Mouse (Mus musculus) limb, embryonic 13.5 days (tissue): ENCODE data around the gene Bin2. TPM values are rescaled to one million over a fixed set of nuclear protein-coding genes. Genes with fewer than 3 reads are reported as not detected.

Experiments
- ATAC-seq: fragments of 200-750 bp; cut with Nextera tagmentation; 2 replicates; pipeline ENCODE4 v1.8.0; 2017; ENCODE audit warnings: low read depth, moderate number of reproducible peaks, moderate TSS enrichment; ENCODE audit not compliant: low FRiP score
- H3K27ac ChIP-seq: fragments of 300-500 bp; sonication (generic); 2 replicates; pipeline ENCODE4 v1.5.1; 2015; ENCODE audit warnings: inconsistent platforms, mild to moderate bottlenecking, moderate library complexity
- H3K27me3 ChIP-seq: fragments of 300-500 bp; sonication (generic); 2 replicates; pipeline ENCODE4 v1.6.1; 2015; ENCODE audit warnings: mild to moderate bottlenecking, inconsistent platforms
- H3K36me3 ChIP-seq: fragments of 300-500 bp; sonication (generic); 2 replicates; pipeline ENCODE4 v1.6.1; 2015; ENCODE audit warnings: inconsistent platforms, mild to moderate bottlenecking, moderate library complexity
- H3K4me1 ChIP-seq: fragments of 300-500 bp; sonication (generic); 2 replicates; pipeline ENCODE4 v1.6.1; 2015; ENCODE audit warnings: inconsistent platforms
- H3K4me2 ChIP-seq: fragments of 300-500 bp; sonication (generic); replicated peaks from 2 replicates; pipeline ENCODE4 v1.6.1; 2015; ENCODE audit warnings: inconsistent platforms, mild to moderate bottlenecking, moderate library complexity
- H3K4me3 ChIP-seq: fragments of 300-500 bp; sonication (generic); 2 replicates; pipeline ENCODE4 v1.5.1; 2015; ENCODE audit warnings: moderate library complexity, mild to moderate bottlenecking, inconsistent platforms
- H3K9ac ChIP-seq: fragments of 300-500 bp; sonication (generic); 2 replicates; pipeline ENCODE4 v1.6.1; 2015; ENCODE audit warnings: mild to moderate bottlenecking, inconsistent platforms
- H3K9me3 ChIP-seq: fragments of 300-500 bp; sonication (generic); 2 replicates; pipeline ENCODE4 v1.6.1; 2016; ENCODE audit warnings: inconsistent platforms
- WGBS: fragments of 180-500 bp; shearing (Covaris S2); methylation state at CpG from one replicate; pipeline ENCODE4 v1.1.7; 2015; 5-methylcytosine and 5-hydroxymethylcytosine counted together
- polyA plus RNA-seq: library from polyadenylated mRNA; unstranded; fragments of >200 nt; fragmentation: Nextera tagmentation; extraction: Ambion mirVana; gene quantifications from 2 replicates; pipeline ENCODE4 v1.2.1, GENCODE M21; 2015

Gene Bin2
- polyA plus RNA-seq, 1 experiment from 2014 or later: 2.4 TPM

GRCm38 (mm10) chr15:100680381-100680780 lies 11.0 kb upstream of the Bin2 start:
- ATAC-seq: no peak
- no peak overlapping the region for H3K9ac ChIP-seq
- H3K4me1 ChIP-seq: no peaks in the 10 kb centered on the region; the same call in 1 of the 2 replicates
- H3K27ac ChIP-seq: no peak overlapping the region
- WGBS: 44% methylated on average over 3 of the region's 3 CpGs
- H3K27me3 ChIP-seq: peaks cover 3% of the 10 kb centered on the region
- no peak overlapping the region for H3K4me3 ChIP-seq
- H3K9me3 ChIP-seq: no peaks in the 10 kb centered on the region
- no peak overlapping the region for H3K4me2 ChIP-seq
- no peaks in the 10 kb centered on the region for H3K36me3 ChIP-seq

- WGBS: 89% methylated on average over 14 of the region's 14 CpGs
- H3K9me3 ChIP-seq: no peaks in the 10 kb centered on the region
- no peaks in the 10 kb centered on the region for H3K36me3 ChIP-seq
- ATAC-seq: no peak
- no peak overlapping the region for H3K4me3 ChIP-seq
- no peaks in the 10 kb centered on the region; the same call in 1 of the 2 replicates for H3K4me1 ChIP-seq
- H3K4me2 ChIP-seq: no peak overlapping the region
- no peak overlapping the region for H3K27ac ChIP-seq
- H3K9ac ChIP-seq: no peak overlapping the region
- H3K27me3 ChIP-seq: no peaks in the 10 kb centered on the region
Observed at GRCm38 (mm10) chr15:100679005-100679404, 9.7 kb upstream of the Bin2 start.

- ATAC-seq: no peak
- H3K36me3 ChIP-seq: no peaks in the 10 kb centered on the region
Observed at GRCm38 (mm10) chr15:100678581-100678980, 9.2 kb upstream of the Bin2 start.

GRCm38 (mm10) chr15:100677675-100678074 lies 8.3 kb upstream of the Bin2 start:
- Histone ChIP-seq H3K9me3 (no peaks in the 10 kb centered on the region), H3K27ac (no peak overlapping the region), H3K27me3 (no peaks in the 10 kb centered on the region), H3K4me3 (no peak overlapping the region), H3K36me3 (no peaks in the 10 kb centered on the region), H3K9ac (no peak overlapping the region), H3K4me1 (no peaks in the 10 kb centered on the region; the same call in 1 of the 2 replicates), H3K4me2 (no peak overlapping the region)
- no peak for ATAC-seq
- 96% methylated on average over 8 of the region's 8 CpGs for WGBS

More at GRCm38 (mm10) chr15:100678581-100678980, 9.2 kb upstream of the Bin2 start:
- Histone ChIP-seq H3K4me3 (no peak overlapping the region), H3K27me3 (no peaks in the 10 kb centered on the region), H3K27ac (no peak overlapping the region), H3K9me3 (no peaks in the 10 kb centered on the region), H3K4me1 (no peaks in the 10 kb centered on the region; the same call in 1 of the 2 replicates), H3K4me2 (no peak overlapping the region), H3K9ac (no peak overlapping the region)
- WGBS: 81% methylated on average over 12 of the region's 12 CpGs

- H3K9ac ChIP-seq: no peak overlapping the region
- 94% methylated on average over 1 of the region's 1 CpGs for whole genome bisulfite sequencing
Observed at GRCm38 (mm10) chr15:100676521-100676920, 7.2 kb upstream of the Bin2 start.

GRCm38 (mm10) chr15:100675486-100675885 lies 6.1 kb upstream of the Bin2 start:
- no peaks in the 10 kb centered on the region for H3K9me3 ChIP-seq
- ATAC-seq: no peak
- H3K9ac ChIP-seq: no peak overlapping the region
- H3K4me3 ChIP-seq: no peak overlapping the region
- no peak overlapping the region for H3K27ac ChIP-seq
- H3K4me2 ChIP-seq: no peak overlapping the region
- no peaks in the 10 kb centered on the region for H3K36me3 ChIP-seq
- H3K4me1 ChIP-seq: no peaks in the 10 kb centered on the region
- WGBS: 52% methylated on average over 3 of the region's 3 CpGs
- H3K27me3 ChIP-seq: no peaks in the 10 kb centered on the region

More at GRCm38 (mm10) chr15:100676521-100676920, 7.2 kb upstream of the Bin2 start:
- Histone ChIP-seq H3K4me3 (no peak overlapping the region), H3K36me3 (no peaks in the 10 kb centered on the region), H3K27ac (no peak overlapping the region), H3K27me3 (no peaks in the 10 kb centered on the region), H3K4me1 (no peaks in the 10 kb centered on the region; the same call in 1 of the 2 replicates), H3K9me3 (no peaks in the 10 kb centered on the region), H3K4me2 (no peak overlapping the region)
- no peak for ATAC-seq

- H3K9ac ChIP-seq: no peak overlapping the region
- ATAC-seq: no peak
- H3K36me3 ChIP-seq: no peaks in the 10 kb centered on the region
- no peak overlapping the region for H3K4me3 ChIP-seq
- H3K27ac ChIP-seq: no peak overlapping the region
- no peak overlapping the region for H3K4me2 ChIP-seq
- H3K9me3 ChIP-seq: no peaks in the 10 kb centered on the region
- H3K27me3 ChIP-seq: no peaks in the 10 kb centered on the region
- WGBS: 90% methylated on average over 10 of the region's 10 CpGs
- no peaks in the 10 kb centered on the region for H3K4me1 ChIP-seq
Observed at GRCm38 (mm10) chr15:100674566-100674965, 5.2 kb upstream of the Bin2 start.

GRCm38 (mm10) chr15:100673585-100674391 lies 4.4 kb upstream of the Bin2 start:
- WGBS: 50% methylated on average over 12 of the region's 12 CpGs
- H3K27ac ChIP-seq: no peak overlapping the region
- H3K9me3 ChIP-seq: no peaks in the 10 kb centered on the region
- no peaks in the 10 kb centered on the region for H3K36me3 ChIP-seq
- H3K4me1 ChIP-seq: no peaks in the 10 kb centered on the region
- H3K9ac ChIP-seq: no peak overlapping the region
- H3K27me3 ChIP-seq: no peaks in the 10 kb centered on the region
- no peak overlapping the region for H3K4me3 ChIP-seq
- no peak overlapping the region for H3K4me2 ChIP-seq
- no peak for ATAC-seq

- H3K9ac ChIP-seq: no peak overlapping the region
- H3K27ac ChIP-seq: no peak overlapping the region
- ATAC-seq: no peak
- no peaks in the 10 kb centered on the region for H3K36me3 ChIP-seq
- 79% methylated on average over 5 of the region's 5 CpGs for WGBS
- no peaks in the 10 kb centered on the region for H3K9me3 ChIP-seq
- H3K4me1 ChIP-seq: 0 out of 2 replicates have a peak, but pooled peaks cover 4% of the 10 kb centered on the region
- no peak overlapping the region for H3K4me2 ChIP-seq
- H3K4me3 ChIP-seq: no peak overlapping the region
- H3K27me3 ChIP-seq: peaks cover 12% of the 10 kb centered on the region; the same call in 1 of the 2 replicates
Observed at GRCm38 (mm10) chr15:100670833-100671232, 1.5 kb upstream of the Bin2 start.

GRCm38 (mm10) chr15:100670004-100670403 lies 651 bp upstream of the Bin2 start:
- no peak overlapping the region for H3K4me2 ChIP-seq
- no peak overlapping the region for H3K27ac ChIP-seq
- no peak for ATAC-seq
- H3K36me3 ChIP-seq: no peaks in the 10 kb centered on the region
- H3K9ac ChIP-seq: no peak overlapping the region
- H3K4me1 ChIP-seq: 0 out of 2 replicates have a peak, but pooled peaks cover 4% of the 10 kb centered on the region
- H3K9me3 ChIP-seq: no peaks in the 10 kb centered on the region
- 84% methylated on average over 8 of the region's 8 CpGs for WGBS
- H3K4me3 ChIP-seq: no peak overlapping the region
- peaks cover 19% of the 10 kb centered on the region for H3K27me3 ChIP-seq

GRCm38 (mm10) chr15:100667871-100668545 lies 1.3 kb downstream of the Bin2 start:
- H3K27me3 ChIP-seq: peaks cover 20% of the 10 kb centered on the region
- ATAC-seq: no peak
- 82% methylated on average over 5 of the region's 5 CpGs for WGBS

GRCm38 (mm10) chr15:100667420-100667819 lies 1.9 kb downstream of the Bin2 start:
- Histone ChIP-seq H3K36me3 (no peaks in the 10 kb centered on the region), H3K27ac (no peak overlapping the region), H3K9ac (no peak overlapping the region), H3K9me3 (no peaks in the 10 kb centered on the region), H3K4me3 (no peak overlapping the region), H3K27me3 (peaks cover 20% of the 10 kb centered on the region), H3K4me2 (no peak overlapping the region), H3K4me1 (0 out of 2 replicates have a peak, but pooled peaks cover 4% of the 10 kb centered on the region)
- WGBS: 56% methylated on average over 6 of the region's 6 CpGs
- ATAC-seq: no peak

More at GRCm38 (mm10) chr15:100667871-100668545, 1.3 kb downstream of the Bin2 start:
- no peak overlapping the region for H3K27ac ChIP-seq
- no peaks in the 10 kb centered on the region for H3K9me3 ChIP-seq
- H3K9ac ChIP-seq: no peak overlapping the region
- no peak overlapping the region for H3K4me2 ChIP-seq
- H3K36me3 ChIP-seq: no peaks in the 10 kb centered on the region
- H3K4me1 ChIP-seq: 0 out of 2 replicates have a peak, but pooled peaks cover 4% of the 10 kb centered on the region
- no peak overlapping the region for H3K4me3 ChIP-seq
